Mouse (Mus musculus) heart, postnatal 10 days (tissue): ENCODE results near the gene Fryl. TPM values are rescaled to one million over a fixed set of nuclear protein-coding genes. Genes with fewer than 3 reads are reported as not detected.
"Not testable (repeated sequence)": the region's sequence is repeated elsewhere in the genome, so short reads cannot be mapped to it uniquely, and the experiment has no call there.

Source experiments
- DNase-seq, 2 experiments: peaks; one replicate each; pipeline ENCODE4 v3.0.0; 2021
- intact Hi-C: fragments of 180-260 bp; cut with DNase I; formaldehyde crosslinking; loops from one replicate; pipeline ENCODE4 v1.15.1; 2025
- total RNA-seq, 2 experiments: library from RNA; stranded (reverse); gene quantifications; 2 replicates each; pipeline ENCODE4 v1.2.3; 2021

The Fryl gene
- total RNA-seq, 2 experiments from 2014 or later: 47.4 to 51.3 TPM

- intact Hi-C loops: loop anchor here (5.0 kb wide), 1 partner anchor 326 kb away; no protein-coding TSS in a partner anchor
- DNase-seq: peak in 1 of 2 experiments; percentile 10
Measured at GRCm38 (mm10) chr5:73056457-73056856, 200.0 kb downstream of the Fryl start.

GRCm38 (mm10) chr5:73053933-73054332, 202.5 kb downstream of the Fryl start:
- DNase-seq: no peak
- intact Hi-C loops: loop anchor here (5.0 kb wide), 1 partner anchor 72 kb away; no protein-coding TSS in a partner anchor

- intact Hi-C loops: no loop called here
- DNase-seq: no peak
Measured at GRCm38 (mm10) chr5:73047651-73048245, 208.7 kb downstream of the Fryl start.

GRCm38 (mm10) chr5:73044055-73044454, 212.4 kb downstream of the Fryl start:
- DNase-seq: no peak
- intact Hi-C loops: no loop called here

- intact Hi-C loops: no loop called here
- DNase-seq: no peak
Measured at GRCm38 (mm10) chr5:73032481-73032880, 223.9 kb downstream of the Fryl start.

GRCm38 (mm10) chr5:73028646-73029045, 227.8 kb downstream of the Fryl start:
- no peak for DNase-seq
- intact Hi-C loops: no loop called here

- intact Hi-C loops: no loop called here
Measured at GRCm38 (mm10) chr5:73023801-73024200, 232.6 kb downstream of the Fryl start.

GRCm38 (mm10) chr5:73014745-73015144, 241.7 kb downstream of the Fryl start:
- DNase-seq: no peak
- intact Hi-C loops: loop anchor here (5.0 kb wide), 1 partner anchor 432 kb away; the partner anchor contains the start of gene Zar1

More at GRCm38 (mm10) chr5:73023801-73024200, 232.6 kb downstream of the Fryl start:
- no peak for DNase-seq

GRCm38 (mm10) chr5:73013611-73014287, 242.7 kb downstream of the Fryl start:
- DNase-seq, intact Hi-C loops: not testable (repeated sequence)

- DNase-seq, intact Hi-C loops: not testable (repeated sequence)
Measured at GRCm38 (mm10) chr5:73012884-73013610, 243.4 kb downstream of the Fryl start.

- intact Hi-C loops, DNase-seq: not testable (repeated sequence)
Measured at GRCm38 (mm10) chr5:73011806-73012205, 244.6 kb downstream of the Fryl start.

GRCm38 (mm10) chr5:73008230-73008629, 248.2 kb downstream of the Fryl start:
- intact Hi-C loops: loop anchor here (5.0 kb wide), 1 partner anchor 421 kb away; the partner anchor contains the start of gene Gm5868
- not testable (repeated sequence) for DNase-seq

- intact Hi-C loops: loop anchor here (5.0 kb wide), 1 partner anchor 420 kb away; the partner anchor contains the start of gene Gm5868
- no peak for DNase-seq
Measured at GRCm38 (mm10) chr5:73007582-73007959, 248.8 kb downstream of the Fryl start.

GRCm38 (mm10) chr5:73006784-73007581, 249.4 kb downstream of the Fryl start, which contains the start of gene Slc10a4:
TSS of gene Slc10a4 (plus strand) at chr5:73006883.
- DNase-seq: peak; percentile 26 to 29
- intact Hi-C loops: loop anchor here (5.0 kb wide), 1 partner anchor 420 kb away; the partner anchor contains the start of gene Gm5868

- no peak for DNase-seq
- intact Hi-C loops: no loop called here
Measured at GRCm38 (mm10) chr5:73004046-73004445, 252.4 kb downstream of the Fryl start.

GRCm38 (mm10) chr5:72998546-72998945, 257.9 kb downstream of the Fryl start:
- intact Hi-C loops, DNase-seq: not testable (repeated sequence)

- intact Hi-C loops: no loop called here
- DNase-seq: no peak
Measured at GRCm38 (mm10) chr5:72995379-72995778, 261.0 kb downstream of the Fryl start.

GRCm38 (mm10) chr5:72994928-72995327, 261.5 kb downstream of the Fryl start:
- intact Hi-C loops: no loop called here
- DNase-seq: no peak

GRCm38 (mm10) chr5:72994424-72994823, 262.0 kb downstream of the Fryl start:
- intact Hi-C loops: no loop called here
- no peak for DNase-seq

GRCm38 (mm10) chr5:72992474-72992873, 263.9 kb downstream of the Fryl start:
- intact Hi-C loops: no loop called here
- DNase-seq: no peak
